Mouse (Mus musculus) heart, embryonic 13.5 days (tissue): ENCODE results near the gene Tbc1d25. TPM values are rescaled to one million over a fixed set of nuclear protein-coding genes. Genes with fewer than 3 reads are reported as not detected.
A peak's percentile ranks its signal among the peaks of the same experiment; 100 is the strongest.

ENCODE experiments used
- ATAC-seq: fragments of 200-750 bp; cut with Nextera tagmentation; 2 replicates; pipeline ENCODE4 v1.8.0; 2017; ENCODE audit warnings: moderate TSS enrichment; ENCODE audit not compliant: insufficient number of reproducible peaks, low FRiP score, low TSS enrichment; ENCODE audit errors: extremely low read depth
- H3K27ac ChIP-seq: fragments of 300-500 bp; sonication (generic); replicated peaks from 2 replicates; pipeline ENCODE4 v1.5.1; 2015; ENCODE audit warnings: moderate library complexity, mild to moderate bottlenecking, inconsistent platforms
- H3K27me3 ChIP-seq: fragments of 300-500 bp; sonication (generic); replicated peaks from 2 replicates; pipeline ENCODE4 v1.6.1; 2015; ENCODE audit warnings: mild to moderate bottlenecking, inconsistent platforms
- H3K36me3 ChIP-seq: fragments of 300-500 bp; sonication (generic); 2 replicates; pipeline ENCODE4 v1.6.1; 2015; ENCODE audit warnings: mild to moderate bottlenecking, inconsistent platforms
- H3K4me1 ChIP-seq: fragments of 300-500 bp; sonication (generic); 2 replicates; pipeline ENCODE4 v1.6.1; 2015; ENCODE audit warnings: inconsistent platforms
- H3K4me2 ChIP-seq: fragments of 300-500 bp; sonication (generic); 2 replicates; pipeline ENCODE4 v1.6.1; 2015; ENCODE audit warnings: inconsistent platforms, mild to moderate bottlenecking, moderate library complexity
- H3K4me3 ChIP-seq: fragments of 300-500 bp; sonication (generic); 2 replicates; pipeline ENCODE4 v1.5.1; 2015; ENCODE audit warnings: moderate library complexity, mild to moderate bottlenecking, inconsistent platforms
- H3K9ac ChIP-seq: fragments of 300-500 bp; sonication (generic); 2 replicates; pipeline ENCODE4 v1.6.1; 2015; ENCODE audit warnings: inconsistent platforms, mild to moderate bottlenecking, moderate library complexity
- H3K9me3 ChIP-seq: fragments of 300-500 bp; sonication (generic); 2 replicates; pipeline ENCODE4 v1.6.1; 2016; ENCODE audit warnings: inconsistent platforms
- WGBS: fragments of 180-500 bp; shearing (Covaris S2); methylation state at CpG from one replicate; pipeline ENCODE4 v1.1.7; 2015; ENCODE audit warnings: mixed read lengths; 5-methylcytosine and 5-hydroxymethylcytosine counted together
- polyA plus RNA-seq: library from polyadenylated mRNA; unstranded; fragments of >200 nt; fragmentation: Nextera tagmentation; extraction: Ambion mirVana; gene quantifications from 2 replicates; pipeline ENCODE4 v1.2.1, GENCODE M21; 2015

Tbc1d25 gene
- polyA plus RNA-seq = 9.0 and 10.4 TPM in 2 replicates

- peaks cover 6% of the 10 kb centered on the region for H3K4me1 ChIP-seq
- H3K4me3 ChIP-seq = peak within 1 kb of the TSS; percentile 72
- no peaks in the 10 kb centered on the region for H3K9me3 ChIP-seq
- H3K27me3 ChIP-seq = no peaks in the 10 kb centered on the region
- H3K27ac ChIP-seq = peak within 1 kb of the TSS; percentile 61; the same call in 1 of the 2 replicates
- H3K4me2 ChIP-seq = peak within 1 kb of the TSS; percentile 69
- WGBS = 11% methylated on average over 56 of the region's 56 CpGs
- ATAC-seq = peak; percentile 94
- H3K9ac ChIP-seq = peak within 1 kb of the TSS; percentile 83
- H3K36me3 ChIP-seq = peaks cover 13% of the 10 kb centered on the region
These were observed at the start of gene Tbc1d25 for GRCm38 (mm10) chrX:8175504-8176385. Tbc1d25 (minus strand) TSS chrX:8176181.

GRCm38 (mm10) chrX:8223473-8223872 is 47.5 kb upstream of the Tbc1d25 start:
- H3K36me3 ChIP-seq = no peaks in the 10 kb centered on the region
- no peak overlapping the region for H3K4me2 ChIP-seq
- WGBS = 62% methylated on average over 7 of the region's 7 CpGs
- no peak for ATAC-seq
- H3K27ac ChIP-seq = no peak overlapping the region
- H3K4me3 ChIP-seq = no peak overlapping the region
- no peak overlapping the region for H3K9ac ChIP-seq
- H3K27me3 ChIP-seq = 0 out of 2 replicates have a peak, but pooled peaks cover 3% of the 10 kb centered on the region
- H3K4me1 ChIP-seq = no peaks in the 10 kb centered on the region
- no peaks in the 10 kb centered on the region for H3K9me3 ChIP-seq

GRCm38 (mm10) chrX:8222678-8223421 is 46.9 kb upstream of the Tbc1d25 start:
- Histone ChIP-seq H3K27me3 (0 out of 2 replicates have a peak, but pooled peaks cover 3% of the 10 kb centered on the region), H3K27ac (no peak overlapping the region), H3K9me3 (no peaks in the 10 kb centered on the region), H3K9ac (no peak overlapping the region), H3K4me1 (no peaks in the 10 kb centered on the region), H3K36me3 (no peaks in the 10 kb centered on the region), H3K4me2 (no peak overlapping the region), H3K4me3 (no peak overlapping the region)
- ATAC-seq = no peak
- WGBS = 47% methylated on average over 7 of the region's 7 CpGs

GRCm38 (mm10) chrX:8222296-8222677 is 46.3 kb upstream of the Tbc1d25 start:
- no peak overlapping the region for H3K4me3 ChIP-seq
- H3K27me3 ChIP-seq = 0 out of 2 replicates have a peak, but pooled peaks cover 3% of the 10 kb centered on the region
- no peaks in the 10 kb centered on the region for H3K9me3 ChIP-seq
- no peak for ATAC-seq
- 62% methylated on average over 3 of the region's 3 CpGs for WGBS
- H3K27ac ChIP-seq = no peak overlapping the region
- no peaks in the 10 kb centered on the region for H3K4me1 ChIP-seq
- H3K9ac ChIP-seq = no peak overlapping the region
- no peak overlapping the region for H3K4me2 ChIP-seq
- H3K36me3 ChIP-seq = no peaks in the 10 kb centered on the region

GRCm38 (mm10) chrX:8219651-8220050 is 43.7 kb upstream of the Tbc1d25 start:
- no peak overlapping the region for H3K9ac ChIP-seq
- 0 out of 2 replicates have a peak, but pooled peaks cover 3% of the 10 kb centered on the region for H3K27me3 ChIP-seq
- no peaks in the 10 kb centered on the region for H3K9me3 ChIP-seq
- no peak overlapping the region for H3K27ac ChIP-seq
- peak overlapping the region; percentile 22 for H3K4me2 ChIP-seq
- no peak overlapping the region for H3K4me3 ChIP-seq
- H3K4me1 ChIP-seq = no peaks in the 10 kb centered on the region
- no peak for ATAC-seq
- no peaks in the 10 kb centered on the region for H3K36me3 ChIP-seq
- 18% methylated on average over 8 of the region's 8 CpGs for WGBS

GRCm38 (mm10) chrX:8218114-8218513 is 42.1 kb upstream of the Tbc1d25 start:
- Histone ChIP-seq H3K27me3 (0 out of 2 replicates have a peak, but pooled peaks cover 3% of the 10 kb centered on the region), H3K27ac (no peak overlapping the region), H3K4me2 (no peak overlapping the region), H3K4me3 (no peak overlapping the region), H3K36me3 (no peaks in the 10 kb centered on the region), H3K9ac (no peak overlapping the region), H3K9me3 (no peaks in the 10 kb centered on the region), H3K4me1 (no peaks in the 10 kb centered on the region)
- 26% methylated on average over 2 of the region's 2 CpGs for WGBS
- ATAC-seq = no peak

GRCm38 (mm10) chrX:8217383-8217782 is 41.4 kb upstream of the Tbc1d25 start:
- no peak overlapping the region for H3K27ac ChIP-seq
- no peak overlapping the region for H3K4me2 ChIP-seq
- 0 out of 2 replicates have a peak, but pooled peaks cover 3% of the 10 kb centered on the region for H3K27me3 ChIP-seq
- no peaks in the 10 kb centered on the region for H3K4me1 ChIP-seq
- no peaks in the 10 kb centered on the region for H3K36me3 ChIP-seq
- 30% methylated on average over 6 of the region's 6 CpGs for WGBS
- H3K9me3 ChIP-seq = no peaks in the 10 kb centered on the region
- H3K9ac ChIP-seq = no peak overlapping the region
- ATAC-seq = no peak
- H3K4me3 ChIP-seq = no peak overlapping the region

- 60% methylated on average over 7 of the region's 7 CpGs for WGBS
- Histone ChIP-seq H3K36me3 (no peaks in the 10 kb centered on the region), H3K9ac (no peak overlapping the region), H3K27ac (no peak overlapping the region), H3K9me3 (no peaks in the 10 kb centered on the region), H3K4me3 (no peak overlapping the region), H3K27me3 (0 out of 2 replicates have a peak, but pooled peaks cover 9% of the 10 kb centered on the region), H3K4me2 (no peak overlapping the region), H3K4me1 (no peaks in the 10 kb centered on the region)
- no peak for ATAC-seq
These were observed 35.7 kb upstream of the Tbc1d25 start for GRCm38 (mm10) chrX:8211490-8212207.

GRCm38 (mm10) chrX:8209720-8210119 is 33.7 kb upstream of the Tbc1d25 start:
- Histone ChIP-seq H3K27ac (no peak overlapping the region), H3K9me3 (no peaks in the 10 kb centered on the region), H3K4me2 (no peak overlapping the region), H3K9ac (no peak overlapping the region), H3K4me3 (no peak overlapping the region), H3K36me3 (no peaks in the 10 kb centered on the region), H3K4me1 (no peaks in the 10 kb centered on the region), H3K27me3 (peaks cover 13% of the 10 kb centered on the region; the same call in 1 of the 2 replicates)
- WGBS = 42% methylated on average over 2 of the region's 2 CpGs
- no peak for ATAC-seq

- H3K27me3 ChIP-seq = peaks cover 13% of the 10 kb centered on the region; the same call in 1 of the 2 replicates
- 22% methylated on average over 4 of the region's 4 CpGs for WGBS
These were observed 31.2 kb upstream of the Tbc1d25 start for GRCm38 (mm10) chrX:8207224-8207623.

More at GRCm38 (mm10) chrX:8207224-8207623, 31.2 kb upstream of the Tbc1d25 start:
- Histone ChIP-seq H3K4me3 (no peak overlapping the region), H3K9me3 (no peaks in the 10 kb centered on the region), H3K36me3 (no peaks in the 10 kb centered on the region), H3K4me2 (peak overlapping the region; percentile 76), H3K27ac (no peak overlapping the region), H3K9ac (no peak overlapping the region), H3K4me1 (no peaks in the 10 kb centered on the region)
- no peak for ATAC-seq
